Mouse (Mus musculus): ENCODE results near the gene Zfp423. TPM values are rescaled to one million over a fixed set of nuclear protein-coding genes. Genes with fewer than 3 reads are reported as not detected.
A peak's percentile ranks its signal among the peaks of the same experiment; 100 is the strongest.

Zfp423 gene
- polyA plus RNA-seq, 1 experiment from 2014 or later: 6.1 TPM

- no peak overlapping the region for H3K27ac ChIP-seq
- 76% methylated on average over 9 of the region's 9 CpGs for WGBS
- TF ChIP-seq CTCF (IDR thresholded peaks at IDR 0.05; ENCODE audit: low read depth): no peak
Measured at GRCm38 (mm10) chr8:87767882-87768281, 191.5 kb downstream of the Zfp423 start.

GRCm38 (mm10) chr8:87765276-87765675, 194.1 kb downstream of the Zfp423 start:
- no peaks in the 10 kb centered on the region for H3K9me3 ChIP-seq (replicated peaks; ENCODE audit: low read length)
- H3K36me3 ChIP-seq (ENCODE audit: insufficient read depth, low read length): no peaks in the 10 kb centered on the region
- TF ChIP-seq CTCF (IDR thresholded peaks at IDR 0.05; ENCODE audit: low read depth): no peak
- ATAC-seq (replicated peaks; ENCODE audit: low FRiP score, low read depth) (no peak), DNase-seq (ENCODE audit: low spot score) (no peak)
- H3K4me2 ChIP-seq (ENCODE audit: low read length): no peak overlapping the region
- 85% methylated on average over 3 of the region's 3 CpGs for WGBS
- H3K4me1 ChIP-seq (replicated peaks; ENCODE audit: insufficient read depth, low read length): 0 out of 2 replicates have a peak, but pooled peaks cover 3% of the 10 kb centered on the region
- no peaks in the 10 kb centered on the region for H3K27me3 ChIP-seq (ENCODE audit: insufficient read depth, low read length)
- no peak overlapping the region for H3K9ac ChIP-seq (ENCODE audit: low read depth, low read length)
- no peak overlapping the region for H3K27ac ChIP-seq
- no peak overlapping the region for H3K4me3 ChIP-seq (replicated peaks; ENCODE audit: low read depth, low read length)

More at GRCm38 (mm10) chr8:87767882-87768281, 191.5 kb downstream of the Zfp423 start:
- H3K9ac ChIP-seq (ENCODE audit: low read depth, low read length): no peak overlapping the region
- no peak overlapping the region for H3K4me2 ChIP-seq (ENCODE audit: low read length)
- H3K4me3 ChIP-seq (replicated peaks; ENCODE audit: low read depth, low read length): no peak overlapping the region
- H3K36me3 ChIP-seq (ENCODE audit: insufficient read depth, low read length): 0 out of 2 replicates have a peak, but pooled peaks cover 3% of the 10 kb centered on the region
- H3K4me1 ChIP-seq (replicated peaks; ENCODE audit: insufficient read depth, low read length): 0 out of 2 replicates have a peak, but pooled peaks cover 3% of the 10 kb centered on the region
- ATAC-seq (replicated peaks; ENCODE audit: low FRiP score, low read depth): no peak
- H3K9me3 ChIP-seq (replicated peaks; ENCODE audit: low read length): no peaks in the 10 kb centered on the region
- no peaks in the 10 kb centered on the region for H3K27me3 ChIP-seq (ENCODE audit: insufficient read depth, low read length)
- DNase-seq (ENCODE audit: low spot score): no peak

- Histone ChIP-seq H3K27me3 (ENCODE audit: insufficient read depth, low read length) (no peaks in the 10 kb centered on the region), H3K4me3 (replicated peaks; ENCODE audit: low read depth, low read length) (no peak overlapping the region), H3K27ac (no peak overlapping the region), H3K4me1 (replicated peaks; ENCODE audit: insufficient read depth, low read length) (no peaks in the 10 kb centered on the region), H3K9ac (ENCODE audit: low read depth, low read length) (no peak overlapping the region), H3K36me3 (ENCODE audit: insufficient read depth, low read length) (no peaks in the 10 kb centered on the region), H3K4me2 (ENCODE audit: low read length) (no peak overlapping the region), H3K9me3 (replicated peaks; ENCODE audit: low read length) (no peaks in the 10 kb centered on the region)
- ATAC-seq (replicated peaks; ENCODE audit: low FRiP score, low read depth): no peak
- no peak for TF ChIP-seq CTCF (IDR thresholded peaks at IDR 0.05; ENCODE audit: low read depth)
- DNase-seq (ENCODE audit: low spot score): peak; percentile 68
- 39% methylated on average over 8 of the region's 8 CpGs for WGBS
Measured at GRCm38 (mm10) chr8:87758750-87759149, 200.6 kb downstream of the Zfp423 start.

GRCm38 (mm10) chr8:87754853-87755252, 204.5 kb downstream of the Zfp423 start:
- Histone ChIP-seq H3K9ac (ENCODE audit: low read depth, low read length) (no peak overlapping the region), H3K4me1 (replicated peaks; ENCODE audit: insufficient read depth, low read length) (no peaks in the 10 kb centered on the region), H3K27ac (no peak overlapping the region), H3K36me3 (ENCODE audit: insufficient read depth, low read length) (no peaks in the 10 kb centered on the region), H3K27me3 (ENCODE audit: insufficient read depth, low read length) (no peaks in the 10 kb centered on the region), H3K4me2 (ENCODE audit: low read length) (no peak overlapping the region), H3K9me3 (replicated peaks; ENCODE audit: low read length) (no peaks in the 10 kb centered on the region), H3K4me3 (replicated peaks; ENCODE audit: low read depth, low read length) (no peak overlapping the region)
- DNase-seq (ENCODE audit: low spot score) (no peak), ATAC-seq (replicated peaks; ENCODE audit: low FRiP score, low read depth) (no peak)
- WGBS: 85% methylated on average over 8 of the region's 8 CpGs
- no peak for TF ChIP-seq CTCF (IDR thresholded peaks at IDR 0.05; ENCODE audit: low read depth)

GRCm38 (mm10) chr8:87753636-87754035, 205.8 kb downstream of the Zfp423 start:
- Histone ChIP-seq H3K36me3 (ENCODE audit: insufficient read depth, low read length) (no peaks in the 10 kb centered on the region), H3K9ac (ENCODE audit: low read depth, low read length) (no peak overlapping the region), H3K27me3 (ENCODE audit: insufficient read depth, low read length) (no peaks in the 10 kb centered on the region), H3K4me2 (ENCODE audit: low read length) (no peak overlapping the region), H3K27ac (no peak overlapping the region), H3K4me3 (replicated peaks; ENCODE audit: low read depth, low read length) (no peak overlapping the region), H3K4me1 (replicated peaks; ENCODE audit: insufficient read depth, low read length) (no peaks in the 10 kb centered on the region), H3K9me3 (replicated peaks; ENCODE audit: low read length) (no peaks in the 10 kb centered on the region)
- ATAC-seq (replicated peaks; ENCODE audit: low FRiP score, low read depth) (no peak), DNase-seq (ENCODE audit: low spot score) (no peak)
- WGBS: 76% methylated on average over 2 of the region's 2 CpGs
- no peak for TF ChIP-seq CTCF (IDR thresholded peaks at IDR 0.05; ENCODE audit: low read depth)

- Histone ChIP-seq H3K27ac (no peak overlapping the region), H3K4me3 (replicated peaks; ENCODE audit: low read depth, low read length) (no peak overlapping the region), H3K9me3 (replicated peaks; ENCODE audit: low read length) (no peaks in the 10 kb centered on the region), H3K4me1 (replicated peaks; ENCODE audit: insufficient read depth, low read length) (no peaks in the 10 kb centered on the region), H3K4me2 (ENCODE audit: low read length) (no peak overlapping the region), H3K27me3 (ENCODE audit: insufficient read depth, low read length) (no peaks in the 10 kb centered on the region), H3K9ac (ENCODE audit: low read depth, low read length) (no peak overlapping the region), H3K36me3 (ENCODE audit: insufficient read depth, low read length) (no peaks in the 10 kb centered on the region)
- ATAC-seq (replicated peaks; ENCODE audit: low FRiP score, low read depth): 0 out of 2 replicates have a peak, but pooled peaks have one; percentile 25
- DNase-seq (ENCODE audit: low spot score): peak; percentile 66
- peak; percentile 71 for TF ChIP-seq CTCF (IDR thresholded peaks at IDR 0.05; ENCODE audit: low read depth)
- 52% methylated on average over 8 of the region's 8 CpGs for WGBS
Measured at GRCm38 (mm10) chr8:87753148-87753547, 206.2 kb downstream of the Zfp423 start.

- H3K9me3 ChIP-seq (replicated peaks; ENCODE audit: low read length): no peaks in the 10 kb centered on the region
- DNase-seq (ENCODE audit: low spot score): no peak
- no peaks in the 10 kb centered on the region for H3K27me3 ChIP-seq (ENCODE audit: insufficient read depth, low read length)
- no peak overlapping the region for H3K4me3 ChIP-seq (replicated peaks; ENCODE audit: low read depth, low read length)
- no peak for TF ChIP-seq CTCF (IDR thresholded peaks at IDR 0.05; ENCODE audit: low read depth)
- no peak overlapping the region for H3K9ac ChIP-seq (ENCODE audit: low read depth, low read length)
- 48% methylated on average over 13 of the region's 13 CpGs for WGBS
- H3K27ac ChIP-seq: no peak overlapping the region
- no peak for ATAC-seq (replicated peaks; ENCODE audit: low FRiP score, low read depth)
- H3K4me2 ChIP-seq (ENCODE audit: low read length): no peak overlapping the region
- H3K36me3 ChIP-seq (ENCODE audit: insufficient read depth, low read length): no peaks in the 10 kb centered on the region
- H3K4me1 ChIP-seq (replicated peaks; ENCODE audit: insufficient read depth, low read length): no peaks in the 10 kb centered on the region
Measured at GRCm38 (mm10) chr8:87752710-87753109, 206.7 kb downstream of the Zfp423 start.

All from kidney, postnatal 0 days (tissue).